Mouse (Mus musculus): ENCODE data around the gene Gm10570.

Gene Gm10570

DNA sequence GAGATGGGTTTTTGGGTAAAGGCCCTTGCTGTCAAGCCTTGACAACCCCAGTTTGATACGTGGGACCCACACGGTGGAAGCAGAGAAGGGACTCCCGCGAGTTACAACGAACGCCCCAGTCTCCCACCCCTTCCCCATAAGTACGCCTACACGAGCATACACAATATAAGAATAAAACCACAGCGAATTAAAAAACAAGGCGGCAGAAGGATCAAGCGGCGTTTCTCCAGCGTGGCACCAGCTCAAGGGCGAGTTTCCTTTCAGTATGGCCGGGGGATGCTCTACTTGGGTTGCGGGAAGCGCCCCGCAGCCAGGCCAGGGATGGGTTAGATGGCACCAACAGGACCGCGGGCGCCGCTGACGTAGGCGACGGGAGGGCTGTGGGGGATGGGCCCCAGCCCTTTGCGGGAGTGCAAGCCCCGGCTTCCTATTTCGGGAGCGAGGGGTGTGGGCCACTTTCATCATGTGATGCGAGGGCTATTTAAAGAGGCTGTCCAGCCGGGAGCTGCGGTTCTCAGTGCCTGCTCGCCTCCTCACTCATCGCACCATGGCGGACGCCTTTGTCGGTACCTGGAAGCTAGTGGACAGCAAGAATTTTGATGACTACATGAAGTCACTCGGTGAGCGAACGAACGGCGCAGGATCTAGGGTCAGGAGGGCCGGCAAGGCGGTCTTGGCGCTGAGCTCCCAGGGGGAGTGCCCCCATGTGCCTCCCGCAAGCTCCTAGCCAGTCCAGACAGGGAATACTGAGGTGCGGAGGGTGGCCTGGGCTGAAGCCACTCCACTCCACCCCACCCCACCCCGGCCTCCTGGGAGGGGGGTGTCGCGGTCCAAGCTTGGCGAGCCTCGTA is at the start of gene Gm10570, which contains the start of gene Fabp3:
Gm10570 (minus strand) TSS at position 444 of the 851 bp plus-strand sequence.
Fabp3 (plus strand) TSS at position 365 of the 851 bp plus-strand sequence.
- WGBS, result under 1% methylated on average over 52 of the region's 52 CpGs

DNA sequence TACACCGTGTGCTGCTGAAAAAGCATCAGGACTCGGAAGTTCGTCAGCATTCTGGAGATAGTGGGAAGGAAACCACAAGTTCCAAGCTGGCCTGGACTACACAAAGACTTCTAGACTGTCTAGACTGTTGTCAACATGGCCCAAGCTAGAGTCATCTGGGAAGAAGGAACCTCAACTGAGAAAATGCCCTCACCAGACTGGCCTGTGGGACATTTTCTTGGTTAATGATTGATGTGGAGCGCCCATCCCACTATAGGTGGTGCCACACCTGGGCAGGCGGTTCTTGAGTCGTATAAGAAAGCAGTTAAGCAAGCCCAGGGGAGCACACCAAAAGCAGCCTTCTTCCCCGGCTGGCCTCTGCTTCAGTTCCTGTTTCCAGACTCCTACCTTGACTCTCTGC is 44.1 kb upstream of the Gm10570 start:
- WGBS, result 93% methylated on average over 7 of the region's 7 CpGs

DNA sequence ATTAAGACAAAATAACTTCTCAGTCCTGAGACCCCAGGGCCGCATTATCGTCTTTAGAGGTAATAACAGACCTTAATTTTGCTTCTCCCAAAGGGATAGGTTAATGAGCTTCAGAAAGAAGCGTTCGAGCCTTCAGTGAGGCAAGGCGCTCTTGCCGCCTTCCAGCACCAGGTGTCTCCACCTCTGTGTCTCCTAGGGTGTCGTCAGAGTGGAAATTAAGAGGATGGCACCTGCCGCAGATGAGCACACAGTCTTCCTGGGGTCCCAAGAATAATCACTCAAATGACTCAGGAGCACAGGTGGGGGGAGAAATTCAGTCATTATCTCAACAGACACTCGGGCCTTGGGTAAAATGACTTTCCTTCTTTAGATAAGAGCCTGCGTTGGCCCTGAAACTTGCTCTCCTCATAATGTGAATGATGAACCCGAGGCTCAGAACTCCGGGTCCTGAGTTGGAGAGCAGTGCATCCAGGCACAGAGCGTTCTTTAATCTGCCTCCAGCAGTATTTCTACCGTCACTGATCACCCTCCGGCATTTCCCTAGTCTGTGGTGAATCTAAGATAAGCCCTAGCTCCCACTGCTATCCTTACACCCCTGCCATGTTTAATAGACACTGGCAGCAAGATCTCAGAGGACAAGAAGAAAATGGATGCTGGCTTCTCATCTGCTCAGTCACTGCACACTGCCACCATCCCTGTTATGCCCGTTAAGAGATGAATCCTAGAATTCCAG is 42.4 kb upstream of the Gm10570 start:
- 91% methylated on average over 16 of the region's 16 CpGs for WGBS

DNA sequence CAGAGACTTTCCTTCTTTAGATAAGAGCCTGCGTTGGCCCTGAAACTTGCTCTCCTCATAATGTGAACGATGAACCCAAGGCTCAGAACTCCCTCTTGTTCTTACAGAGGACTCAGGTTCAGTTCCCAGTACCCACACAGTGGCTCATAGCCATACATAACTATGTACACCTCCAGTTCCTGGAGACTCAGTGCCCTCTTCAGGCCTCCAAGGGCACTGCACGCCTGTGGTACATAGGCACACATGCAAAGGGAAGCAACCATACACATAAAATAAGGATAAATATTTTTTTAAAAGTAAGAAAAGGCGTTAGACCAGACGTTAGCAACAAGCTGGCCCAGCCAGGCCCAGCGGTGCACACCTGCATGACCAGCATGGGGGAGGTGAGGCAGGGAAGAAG is 41.2 kb upstream of the Gm10570 start:
- WGBS, result 94% methylated on average over 6 of the region's 6 CpGs

DNA sequence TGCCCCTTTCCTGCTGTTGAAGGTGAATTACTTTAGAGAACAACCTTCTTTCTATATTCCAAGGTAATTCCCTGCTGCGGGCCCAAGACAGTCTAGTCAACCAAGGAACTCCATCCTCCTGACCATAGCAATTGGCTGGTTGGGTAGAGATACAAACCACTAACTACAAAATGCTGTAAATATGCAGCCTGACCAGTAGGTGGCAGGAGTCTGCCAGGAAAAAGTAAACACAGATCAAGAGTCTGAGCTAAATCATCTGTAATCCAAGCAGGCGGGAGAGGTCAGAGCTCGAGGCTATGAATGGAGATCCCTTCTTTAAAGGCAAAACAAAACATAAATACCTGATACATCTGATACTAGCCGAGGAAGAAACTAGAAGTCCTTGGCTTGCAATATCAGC is 33.2 kb upstream of the Gm10570 start:
- WGBS, result 27% methylated on average over 4 of the region's 4 CpGs

DNA sequence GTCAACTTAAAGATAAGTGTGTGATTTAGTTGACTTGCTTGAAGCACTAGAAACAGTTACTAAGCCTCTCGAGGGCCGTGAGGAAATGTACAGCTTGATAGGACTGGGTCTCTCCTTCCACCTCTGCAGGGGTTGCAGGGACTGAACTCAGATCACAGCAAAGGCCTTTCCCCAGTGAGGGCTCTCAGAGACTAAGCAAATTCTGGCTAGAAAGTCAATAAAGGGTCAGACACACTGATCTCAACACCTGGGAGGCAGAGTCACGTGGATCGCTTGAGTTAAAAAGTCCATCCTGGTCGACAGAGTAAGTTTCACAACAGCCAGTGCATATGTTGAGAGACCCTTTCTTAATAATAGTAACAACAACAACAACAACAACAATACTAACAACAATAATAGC is 27.4 kb upstream of the Gm10570 start:
- 94% methylated on average over 5 of the region's 5 CpGs for WGBS

DNA sequence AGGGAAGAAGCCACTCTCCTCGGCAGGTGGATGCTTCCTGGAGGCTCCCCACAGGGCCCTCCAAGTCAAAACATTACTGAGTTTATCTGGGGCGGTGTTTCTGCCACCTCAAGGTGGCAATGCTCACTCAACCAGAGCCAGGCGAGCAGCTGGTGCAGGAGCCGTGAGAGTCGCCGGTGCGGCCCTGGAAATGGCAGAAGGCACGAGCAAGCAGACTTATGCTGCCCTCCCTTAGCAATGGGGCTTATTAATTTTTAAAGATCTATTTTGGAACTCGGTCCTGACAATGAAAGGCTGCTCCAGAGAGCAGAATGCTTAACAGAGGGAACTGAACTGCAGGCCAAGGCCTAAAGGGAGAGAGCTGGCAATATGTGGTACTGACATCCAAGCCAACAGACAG is 18.9 kb upstream of the Gm10570 start:
- 73% methylated on average over 9 of the region's 9 CpGs for WGBS

DNA sequence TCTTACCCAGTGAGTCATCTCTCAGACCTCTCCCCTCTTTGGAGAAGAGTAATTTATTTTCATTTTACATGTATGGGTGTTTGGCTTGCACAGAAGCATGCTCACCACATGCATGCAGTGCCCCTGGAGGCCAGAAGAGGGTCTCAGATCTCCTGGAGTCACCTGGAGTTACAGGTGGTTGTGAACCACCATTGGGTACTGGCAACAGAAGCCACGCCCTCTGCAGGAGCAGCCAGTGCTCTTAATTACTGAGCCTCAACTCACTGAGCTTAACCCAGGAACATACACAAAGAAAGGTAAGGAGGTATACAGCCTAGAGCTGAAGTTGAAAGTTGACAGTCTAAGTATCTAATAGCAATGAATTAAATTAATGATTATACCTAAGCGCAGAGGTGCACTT is 17.0 kb upstream of the Gm10570 start:
- WGBS, result 96% methylated on average over 2 of the region's 2 CpGs

DNA sequence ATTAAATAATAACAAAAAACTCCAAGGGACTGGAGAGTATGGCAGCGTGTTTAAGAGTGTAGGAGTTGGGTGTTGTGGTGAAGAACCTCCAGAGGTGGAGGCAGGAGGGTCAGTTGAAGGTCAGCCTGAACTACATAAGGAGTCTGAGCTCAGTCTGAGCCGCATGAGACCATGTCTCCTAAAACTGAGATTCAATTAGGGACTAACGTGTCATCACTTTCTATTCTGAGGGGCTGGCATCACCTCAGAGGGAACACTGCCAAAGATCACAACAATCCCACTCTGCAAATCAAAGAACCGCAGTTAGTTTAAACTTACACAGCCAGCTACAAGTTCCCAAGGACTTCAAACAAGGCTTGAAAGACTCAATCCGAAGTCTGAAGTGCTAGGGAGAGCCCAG is 15.1 kb upstream of the Gm10570 start:
- WGBS, result 17% methylated on average over 5 of the region's 5 CpGs

DNA sequence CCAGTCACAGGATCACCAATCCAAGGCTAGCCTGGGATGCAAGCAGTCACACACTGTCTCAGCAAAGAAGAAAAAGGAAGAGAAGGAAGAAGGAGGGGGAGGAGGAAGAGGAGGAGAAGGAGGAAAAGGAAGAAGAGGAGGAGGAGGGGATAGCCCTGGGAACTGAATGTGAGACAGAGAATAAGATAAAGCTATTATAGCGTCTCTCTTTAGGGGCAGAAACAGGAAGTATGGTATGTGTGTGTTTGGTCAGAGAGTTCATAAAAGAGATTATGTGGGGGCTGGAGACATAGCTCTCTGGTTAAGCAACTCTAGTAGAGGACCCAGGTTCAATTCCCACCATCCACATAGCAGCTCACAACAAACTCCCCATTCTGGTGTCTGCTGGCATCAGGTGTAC is 14.7 kb upstream of the Gm10570 start:
- 85% methylated on average over 1 of the region's 1 CpGs for WGBS

DNA sequence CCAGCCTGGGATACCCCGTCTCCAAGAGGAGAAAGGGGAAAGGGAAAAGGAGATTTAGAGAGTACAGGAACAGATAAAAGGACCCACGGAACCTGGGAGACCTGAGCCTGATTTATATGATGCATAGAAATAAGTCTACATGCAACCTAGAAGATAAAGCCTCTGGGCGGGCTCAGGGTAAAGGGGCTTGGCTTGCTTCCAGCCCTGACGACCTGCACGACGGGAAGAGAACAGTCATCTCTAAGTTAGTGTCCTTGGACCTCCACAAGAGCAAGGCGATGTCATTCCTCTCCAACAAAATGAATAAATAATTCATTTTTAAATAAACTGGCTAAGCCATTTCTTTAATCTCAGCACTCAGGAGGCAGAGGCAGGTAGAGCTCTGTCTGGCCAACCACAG is 14.1 kb upstream of the Gm10570 start:
- 79% methylated on average over 7 of the region's 7 CpGs for WGBS

DNA sequence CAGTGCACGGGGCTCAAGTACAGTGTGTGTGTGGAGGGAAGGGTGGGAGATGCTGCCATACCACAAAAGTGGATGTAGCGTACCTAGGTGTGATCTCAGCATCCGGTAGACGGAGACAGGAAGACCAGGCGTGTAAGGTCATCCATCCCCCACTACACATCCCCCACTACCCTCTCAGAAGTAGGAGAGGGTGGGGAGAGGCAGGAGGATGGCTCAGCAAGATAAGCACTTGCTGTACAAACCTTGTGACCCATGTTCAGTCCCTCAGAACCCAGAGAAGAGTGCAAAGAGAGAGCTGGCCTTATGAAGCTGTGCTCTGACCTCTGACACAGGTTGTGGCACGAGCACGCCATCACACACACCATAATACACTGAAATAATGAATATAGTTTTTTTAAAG is 13.2 kb upstream of the Gm10570 start:
- 94% methylated on average over 7 of the region's 7 CpGs for WGBS

DNA sequence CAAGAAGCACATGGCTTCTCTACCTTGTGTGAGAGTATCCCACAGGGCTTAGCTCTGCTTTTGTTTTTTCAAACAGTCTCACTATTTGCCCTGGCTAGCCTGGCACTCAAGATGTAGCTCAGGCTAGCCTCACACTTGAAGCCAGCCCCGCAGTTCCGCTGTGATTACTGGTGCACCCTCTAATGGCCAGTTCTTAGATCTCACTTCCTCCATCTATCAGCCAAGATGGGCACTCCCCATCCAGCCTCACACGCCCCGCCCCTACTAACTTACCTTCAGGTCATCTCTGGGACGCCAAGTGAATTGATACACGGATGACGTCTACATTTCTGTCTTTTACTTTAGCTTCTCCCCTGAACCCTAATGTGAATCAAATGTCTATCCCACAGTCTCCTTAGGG is 11.1 kb upstream of the Gm10570 start:
- 91% methylated on average over 7 of the region's 7 CpGs for WGBS

DNA sequence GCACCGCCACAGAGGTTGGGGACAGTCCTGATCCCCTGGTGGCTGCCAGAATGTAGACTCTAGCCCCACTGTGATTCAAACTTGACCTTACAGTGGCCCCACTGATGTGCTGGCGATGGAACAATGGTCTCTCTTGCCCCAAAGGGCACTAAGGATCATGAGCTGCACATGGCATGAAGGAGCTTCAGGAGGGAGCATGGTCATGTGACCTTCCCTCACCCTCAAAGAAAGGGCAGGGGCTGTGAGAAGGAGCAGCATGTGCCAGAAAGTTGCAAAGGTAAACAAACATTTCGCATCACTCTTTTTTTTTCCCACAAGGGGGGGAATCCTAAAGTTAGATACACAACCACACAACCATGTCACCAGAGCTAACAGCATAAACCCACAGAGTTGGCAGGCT is 9.6 kb upstream of the Gm10570 start:
- WGBS, result 70% methylated on average over 3 of the region's 3 CpGs

DNA sequence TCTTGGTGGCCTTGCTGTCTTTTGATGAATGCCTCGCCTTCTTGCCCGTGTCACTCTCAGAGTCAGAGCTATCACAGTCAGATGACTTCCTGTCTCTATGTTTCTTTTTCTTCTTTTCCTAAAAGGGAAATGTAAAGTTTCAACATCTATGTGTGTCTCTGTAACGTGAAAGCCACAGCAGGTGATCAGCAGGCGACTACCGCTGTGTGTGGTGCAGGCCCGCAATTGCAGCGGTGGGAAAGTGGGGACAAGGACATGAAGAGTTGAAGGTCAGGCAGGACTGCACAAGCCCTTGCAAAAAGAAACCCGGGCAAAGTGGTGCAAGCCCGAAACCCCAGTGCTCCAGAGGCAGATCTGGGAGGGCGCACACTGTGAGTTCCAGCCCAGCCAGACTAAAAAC is 8.2 kb upstream of the Gm10570 start:
- 73% methylated on average over 10 of the region's 10 CpGs for WGBS

DNA sequence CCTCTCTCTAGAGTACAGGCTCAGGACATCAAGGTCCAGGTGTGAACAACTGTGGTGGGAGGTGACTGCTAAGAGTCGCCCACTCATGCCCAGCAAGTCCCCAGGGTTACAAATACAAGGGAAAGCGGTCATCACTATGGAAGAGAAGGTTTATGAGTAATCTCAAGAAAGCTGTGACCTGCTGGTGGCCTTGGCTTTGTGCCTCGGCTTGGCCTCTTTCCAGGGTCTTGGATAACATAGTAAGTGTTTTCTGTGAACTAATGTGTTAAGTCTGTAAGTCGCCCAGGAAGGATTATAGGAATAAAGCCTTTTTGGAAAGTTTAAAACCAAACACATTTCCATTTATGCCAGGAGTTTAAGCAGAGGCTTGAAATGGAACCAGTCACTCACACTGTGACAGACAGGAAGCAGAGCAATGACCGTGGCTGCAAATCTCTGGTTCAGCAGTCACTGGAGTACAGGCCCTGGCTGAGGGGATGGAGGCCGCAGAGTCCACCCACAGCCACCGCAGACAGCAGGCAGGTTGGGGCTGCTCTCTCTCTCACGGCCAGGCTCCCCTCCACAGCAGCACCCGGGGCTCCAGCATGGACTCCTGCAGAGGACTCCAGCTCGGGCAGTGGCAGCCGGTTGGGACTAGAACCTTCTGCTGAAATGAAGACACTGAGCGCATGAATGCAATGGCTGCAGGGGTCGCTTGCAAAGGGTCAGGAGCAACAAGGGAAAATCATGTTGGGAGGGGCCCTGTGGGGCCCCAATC is 7.5 kb upstream of the Gm10570 start:
- 71% methylated on average over 13 of the region's 13 CpGs for WGBS

DNA sequence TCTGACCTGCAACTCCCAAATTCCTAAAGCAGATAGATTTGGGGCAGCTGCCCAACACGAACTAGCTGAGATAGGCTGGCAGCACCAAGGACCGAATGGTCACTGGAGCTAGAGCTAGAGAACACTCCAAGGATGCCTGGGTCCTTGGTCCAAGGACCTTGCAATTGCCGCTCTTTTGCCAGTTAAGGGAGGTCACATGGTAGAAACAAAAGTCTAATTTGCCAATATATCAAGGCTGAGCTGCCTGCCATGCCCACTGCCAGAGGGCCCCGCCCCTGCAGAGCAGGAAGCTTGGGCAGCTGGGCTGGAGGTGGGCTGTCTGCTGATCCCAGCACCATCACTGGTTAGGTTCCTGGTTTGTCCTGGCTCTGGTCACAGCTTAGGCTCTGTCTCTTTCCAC is 5.1 kb upstream of the Gm10570 start:
- WGBS, result 93% methylated on average over 4 of the region's 4 CpGs

DNA sequence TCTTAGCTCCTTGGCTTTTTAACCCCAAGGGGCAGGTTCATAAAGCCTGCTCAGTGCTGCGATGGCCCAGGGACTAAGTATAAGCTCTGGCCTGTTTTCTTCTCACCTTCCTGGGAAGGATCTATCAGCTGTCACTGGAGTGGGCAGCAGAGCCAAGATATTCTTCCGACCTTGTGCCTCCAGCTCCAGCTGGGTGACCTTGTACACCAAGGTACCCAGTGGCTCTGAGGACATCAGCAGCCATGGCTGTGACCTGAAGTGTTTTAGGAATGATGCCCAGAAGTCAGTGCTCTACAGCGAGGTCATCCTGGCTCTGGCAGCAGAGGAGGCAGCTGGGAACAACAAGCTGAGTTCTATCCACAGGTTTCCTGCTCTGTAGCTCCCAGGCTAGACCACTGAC is 4.1 kb upstream of the Gm10570 start:
- 79% methylated on average over 3 of the region's 3 CpGs for WGBS

DNA sequence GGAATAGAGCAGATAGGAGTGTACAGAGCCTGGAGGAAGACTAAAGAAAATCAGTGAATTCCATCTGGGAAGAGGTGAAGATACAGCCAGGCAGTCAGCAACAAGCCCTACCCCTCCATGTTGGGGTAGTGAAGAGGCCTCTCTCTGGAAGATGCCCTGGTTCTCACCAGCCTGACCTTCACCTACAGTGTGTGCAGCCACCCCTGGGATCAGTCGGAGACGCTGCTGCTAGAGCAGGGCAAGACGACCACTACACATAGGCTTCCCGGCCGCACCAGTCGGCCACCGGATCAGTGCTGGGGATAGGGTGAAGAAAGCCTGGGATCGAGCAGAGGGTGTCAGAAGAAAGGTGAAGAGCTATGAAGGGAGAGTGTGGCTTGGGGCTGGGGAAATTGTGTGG is 780 bp upstream of the Gm10570 start:
- WGBS, result 36% methylated on average over 8 of the region's 8 CpGs

DNA sequence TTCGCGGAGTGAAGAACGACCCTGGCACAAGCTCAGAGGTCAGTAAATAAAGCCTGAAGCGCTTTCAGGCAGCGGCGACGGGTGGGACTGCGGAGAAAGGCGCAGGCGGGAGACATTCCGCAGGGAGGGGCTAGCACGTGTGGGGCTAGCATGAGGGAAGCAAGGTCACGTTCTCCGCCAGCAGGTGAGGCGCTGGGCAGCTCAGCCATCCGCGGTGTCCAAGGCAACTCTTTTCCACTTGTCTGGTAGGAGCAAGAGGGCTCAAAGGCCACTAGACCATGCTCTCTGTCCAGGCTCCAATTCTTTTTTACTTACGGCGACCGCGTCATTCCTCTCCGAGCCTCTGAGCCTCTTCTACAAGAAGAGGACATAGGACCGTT is 633 bp downstream of the Gm10570 start:
- WGBS, result 3% methylated on average over 23 of the region's 23 CpGs

DNA sequence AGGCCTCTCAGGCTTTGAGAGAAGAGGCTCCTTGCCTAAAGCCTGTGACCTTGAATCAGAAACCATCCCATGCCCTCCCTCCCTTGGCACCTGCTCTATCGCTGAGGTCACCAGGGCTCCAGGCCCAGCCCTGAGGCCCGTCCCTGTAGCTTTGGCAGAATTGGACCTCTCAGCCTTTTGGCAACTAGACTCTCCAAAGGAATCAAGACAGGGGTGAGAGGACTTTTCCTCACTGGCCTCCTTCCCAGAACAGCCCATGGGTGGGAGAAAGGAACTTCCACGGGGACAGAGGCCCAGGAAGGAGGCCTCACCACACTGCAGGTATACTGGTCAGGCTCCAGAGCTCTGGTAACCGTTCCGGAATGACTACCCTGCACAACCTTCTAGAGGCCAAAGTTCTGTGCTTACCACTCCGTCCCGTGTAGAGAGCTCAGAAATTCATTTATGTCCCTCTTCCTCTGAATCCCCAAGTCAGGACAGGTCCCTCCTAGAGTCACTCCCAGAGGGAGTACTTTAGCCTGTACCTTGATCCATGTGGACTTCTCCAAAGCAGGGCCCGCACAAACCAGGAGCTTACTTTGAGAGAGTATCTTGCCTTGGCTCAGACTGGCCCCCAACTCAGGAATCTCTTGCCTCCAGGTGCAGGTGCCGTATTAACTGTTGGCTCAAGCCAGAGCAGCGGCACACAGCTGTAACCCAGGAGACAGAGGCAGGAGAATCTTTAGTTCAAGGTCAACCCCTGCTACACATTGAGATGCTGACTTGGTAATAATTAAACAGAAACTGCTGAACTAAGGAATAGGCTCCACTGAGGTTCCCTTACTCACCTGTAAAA is 1.5 kb downstream of the Gm10570 start:
- WGBS, result 85% methylated on average over 10 of the region's 10 CpGs

DNA sequence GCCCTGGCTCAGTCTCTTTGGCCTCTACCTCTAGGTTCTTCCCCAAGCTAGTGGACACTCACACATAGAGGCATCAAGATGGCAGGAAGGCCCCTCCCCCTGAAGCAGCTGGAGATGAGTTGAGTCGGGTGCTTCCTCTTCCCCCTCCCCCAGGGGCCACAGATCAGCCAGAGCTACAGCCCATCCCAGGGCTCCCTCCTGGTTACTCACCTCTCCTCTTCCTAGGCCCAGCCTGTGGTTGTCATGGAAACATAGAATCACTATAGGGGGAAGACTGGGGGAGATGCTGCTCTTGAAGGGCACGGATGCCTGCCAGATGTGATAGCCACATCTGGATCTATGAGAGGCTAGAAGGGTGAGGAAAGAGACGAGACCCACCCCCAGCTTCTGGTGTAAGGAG is 3.7 kb downstream of the Gm10570 start:
- 39% methylated on average over 3 of the region's 3 CpGs for WGBS
